Mouse (Mus musculus): ENCODE results near the gene Ccdc188. TPM values are rescaled to one million over a fixed set of nuclear protein-coding genes. Genes with fewer than 3 reads are reported as not detected.

Ccdc188 gene
- polyA plus RNA-seq (2012; rRNA removed), result 0.09 TPM in 1 of 2 replicates, not detected in the other

GRCm38 (mm10) chr16:18217579-18217978, at the start of gene Ccdc188:
Gene Ccdc188 (plus strand): TSS chr16:18217879.

GRCm38 (mm10) chr16:18234671-18235388, 17.2 kb downstream of the Ccdc188 start, which contains the start of gene Zdhhc8:
Gene Zdhhc8 (minus strand): TSS chr16:18235136.

GRCm38 (mm10) chr16:18248433-18249363, 31.0 kb downstream of the Ccdc188 start, which contains the start of the genes Trmt2a and Ranbp1:
Gene Trmt2a (plus strand): TSS chr16:18248679.
Gene Ranbp1 (minus strand): TSS chr16:18248732.

GRCm38 (mm10) chr16:18258221-18258620, 40.5 kb downstream of the Ccdc188 start, which contains the start of gene Gm49776:
Gene Gm49776 (minus strand): TSS chr16:18258321.

Other genes with a start within 250 kb of the Ccdc188 start
- gene Vpreb2, start 237.5 kb upstream of the Ccdc188 start, polyA plus RNA-seq (2012; rRNA removed), result not detected in 2 replicates
- gene Dgcr6, start 165.0 kb upstream of the Ccdc188 start, polyA plus RNA-seq (2012; rRNA removed), result 111 and 118 TPM in 2 replicates
- gene Prodh, start 127.7 kb upstream of the Ccdc188 start, polyA plus RNA-seq (2012; rRNA removed), result 10.0 and 12.3 TPM in 2 replicates
- gene Rtn4r, start 90.2 kb upstream of the Ccdc188 start, polyA plus RNA-seq (2012; rRNA removed), result 31.5 and 34.6 TPM in 2 replicates
- gene Zdhhc8, start 17.3 kb downstream of the Ccdc188 start, polyA plus RNA-seq (2012; rRNA removed), result 51.3 and 56.7 TPM in 2 replicates
- gene Trmt2a, start 30.8 kb downstream of the Ccdc188 start, polyA plus RNA-seq (2012; rRNA removed), result 122 and 124 TPM in 2 replicates
- gene Ranbp1, start 30.9 kb downstream of the Ccdc188 start, polyA plus RNA-seq (2012; rRNA removed), result 244 and 269 TPM in 2 replicates
- gene Gm49776, start 40.4 kb downstream of the Ccdc188 start, polyA plus RNA-seq (2012; rRNA removed), result 0.32 and 0.84 TPM in 2 replicates
- 81.7 and 91.3 TPM in 2 replicates for gene Dgcr8, start 71.4 kb downstream of the Ccdc188 start, polyA plus RNA-seq (2012; rRNA removed)
- gene Tango2, start 130.2 kb downstream of the Ccdc188 start, polyA plus RNA-seq (2012; rRNA removed), result 57.0 and 57.6 TPM in 2 replicates
- gene Arvcf, start 130.3 kb downstream of the Ccdc188 start, polyA plus RNA-seq (2012; rRNA removed), result 137 and 154 TPM in 2 replicates
- gene Txnrd2, start 208.5 kb downstream of the Ccdc188 start, polyA plus RNA-seq (2012; rRNA removed), result 19.2 and 20.1 TPM in 2 replicates
- 57.9 and 65.8 TPM in 2 replicates for gene Comt, start 209.0 kb downstream of the Ccdc188 start, polyA plus RNA-seq (2012; rRNA removed)

Data from central nervous system, embryonic 14 days (tissue).